Mouse (Mus musculus) liver, embryonic 14.5 days (tissue): ENCODE measurements at regions not wholly inside any gene's neighbourhood (a gene's known extent, or its start where the extent isn't known, plus 50 kb on each side); places are given as distances from the start of the nearest gene placed in this dataset.

Experiments
- CTCF ChIP-seq: IDR thresholded peaks from 2 replicates; pipeline ENCODE4 v1.5.1; 2016; ENCODE audit warnings: antibody characterized with exemption, low read depth, control low read depth
- EP300 ChIP-seq: IDR thresholded peaks from 2 replicates; pipeline ENCODE4 v1.6.1; 2016; ENCODE audit warnings: antibody characterized with exemption, low read depth

DNA sequence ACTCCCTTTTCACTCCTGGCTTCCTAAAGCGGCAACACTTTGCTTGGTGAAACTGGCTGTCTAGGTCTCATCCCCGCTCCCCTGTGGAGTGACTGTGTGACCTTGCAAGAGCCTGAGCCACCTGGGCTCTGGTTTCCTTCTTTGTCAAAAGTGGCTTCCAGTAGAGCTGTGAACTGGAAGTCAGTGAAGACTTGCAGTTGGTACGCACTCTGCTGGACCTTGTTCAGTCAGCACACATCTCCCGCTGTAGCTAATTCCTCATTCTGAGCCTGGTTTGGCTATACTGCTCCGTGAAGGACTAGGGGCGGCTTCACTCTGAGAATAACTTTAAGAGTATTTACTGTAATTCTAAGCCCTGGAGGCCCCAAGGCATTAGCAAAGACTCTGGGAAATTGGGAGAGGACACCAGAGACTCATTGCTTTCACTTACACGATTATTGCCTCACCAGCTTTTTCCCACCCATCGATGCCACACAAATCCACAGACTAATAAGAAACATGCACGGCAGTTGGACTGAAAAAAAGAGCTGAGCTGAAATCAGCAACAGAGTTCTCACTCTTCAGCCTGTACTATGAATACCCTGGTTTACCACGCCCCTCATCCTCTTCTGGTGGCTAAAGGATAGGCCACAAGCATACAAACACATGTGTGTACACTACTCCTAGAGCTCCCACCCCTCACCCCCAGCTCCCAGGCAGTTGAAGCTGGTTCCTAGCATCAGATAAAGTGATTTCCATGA is 295.4 kb downstream of the Ets1 start:
- TF ChIP-seq CTCF (no peak), EP300 (no peak)
